Mouse (Mus musculus) splenic B cell, adult 2 months (primary cell): Measurements from ENCODE around the gene St8sia2.
"Not testable (repeated sequence)": the region's sequence is repeated elsewhere in the genome, so short reads cannot be mapped to it uniquely, and the experiment has no call there.

Experiments
- DNase-seq: peaks from one replicate; pipeline ENCODE4 v3.0.0-alpha.2; 2011; ENCODE audit warnings: low read depth, low spot score
- H3K27me3 ChIP-seq: 2 replicates; pipeline ENCODE4 v1.6.1; 2012; ENCODE audit warnings: mild to moderate bottlenecking, low read length, moderate library complexity, mixed read lengths; ENCODE audit not compliant: control insufficient read depth, poor library complexity, insufficient read depth, severe bottlenecking
- H3K36me3 ChIP-seq: 2 replicates; pipeline ENCODE4 v1.6.1; 2012; ENCODE audit warnings: mild to moderate bottlenecking, low read length, moderate library complexity, mixed read lengths; ENCODE audit not compliant: control insufficient read depth, poor library complexity, insufficient read depth, severe bottlenecking

The St8sia2 gene

DNA sequence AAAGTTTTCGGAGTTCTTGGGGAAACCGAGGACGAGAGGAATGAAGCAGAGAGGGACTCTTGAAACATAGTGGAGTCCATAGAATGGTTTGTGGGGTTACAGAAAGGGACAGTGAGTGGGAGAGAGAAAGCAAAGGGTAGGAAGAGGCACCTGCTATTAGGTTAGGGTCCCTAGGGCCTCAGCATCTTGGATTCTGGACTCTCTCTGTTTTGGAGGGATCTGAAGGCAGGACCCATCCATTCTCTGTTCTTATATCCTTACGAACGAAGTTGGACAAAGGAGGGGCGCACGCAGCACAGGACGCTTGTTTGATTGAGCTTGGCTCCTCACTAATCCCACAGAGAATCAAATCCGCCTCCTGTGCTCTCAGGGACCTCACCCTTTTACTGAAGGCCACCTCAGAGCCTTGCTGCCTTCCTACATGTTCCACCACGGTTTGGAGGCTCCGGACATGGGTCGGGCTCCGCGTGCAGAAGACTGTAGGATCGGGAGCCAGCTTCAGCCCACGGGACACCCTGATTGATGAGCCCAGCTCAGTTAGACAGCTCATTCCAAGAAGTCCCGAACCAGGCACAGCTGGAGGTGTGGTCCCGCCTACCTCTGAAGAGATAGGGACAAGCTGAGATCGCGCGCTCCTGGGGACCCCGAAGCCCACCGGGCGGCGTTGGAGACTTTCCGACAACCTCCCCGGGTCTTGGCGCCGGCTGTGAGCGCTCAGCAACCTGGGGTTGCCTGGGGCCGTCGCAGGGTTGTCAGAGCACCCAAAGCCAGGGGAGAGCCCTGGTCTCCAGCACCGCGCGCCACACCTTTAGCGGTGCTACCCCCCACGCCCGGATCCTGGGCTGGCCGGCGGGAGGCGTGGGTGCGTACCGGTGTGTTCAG lies 1.3 kb downstream of the St8sia2 start:
- no peak for DNase-seq
- Histone ChIP-seq H3K27me3 (no peaks in the 10 kb centered on the region), H3K36me3 (no peaks in the 10 kb centered on the region)

DNA sequence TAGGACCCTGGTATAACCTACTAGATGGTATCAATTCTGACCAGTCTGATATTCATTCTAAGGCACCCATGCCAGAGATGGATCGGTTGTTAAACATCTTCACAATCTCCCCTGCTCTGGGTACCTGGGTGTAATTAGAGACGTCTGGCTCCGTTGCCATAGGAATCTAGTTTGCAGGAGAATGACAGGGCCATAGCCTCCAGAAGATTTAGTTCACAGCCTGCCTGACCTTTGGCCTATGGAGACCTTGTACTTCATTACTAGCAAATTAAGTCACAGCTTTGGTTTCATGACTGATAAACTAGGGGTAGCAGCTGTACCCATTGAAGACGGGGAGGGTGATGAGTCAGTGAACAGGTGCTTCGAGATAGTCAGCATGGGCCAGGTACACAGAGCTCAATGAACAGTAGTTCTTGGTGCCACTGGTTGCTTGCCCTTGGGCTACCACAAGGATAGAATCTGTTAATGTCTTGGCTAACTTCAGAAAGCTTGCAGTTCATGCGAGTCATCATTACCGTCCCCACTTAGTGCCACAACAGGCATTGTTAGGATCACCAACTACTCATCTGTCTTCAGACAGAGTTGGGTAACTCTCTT lies 4.4 kb downstream of the St8sia2 start:
- no peak for DNase-seq
- H3K27me3 ChIP-seq, result no peaks in the 10 kb centered on the region
- no peaks in the 10 kb centered on the region for H3K36me3 ChIP-seq

DNA sequence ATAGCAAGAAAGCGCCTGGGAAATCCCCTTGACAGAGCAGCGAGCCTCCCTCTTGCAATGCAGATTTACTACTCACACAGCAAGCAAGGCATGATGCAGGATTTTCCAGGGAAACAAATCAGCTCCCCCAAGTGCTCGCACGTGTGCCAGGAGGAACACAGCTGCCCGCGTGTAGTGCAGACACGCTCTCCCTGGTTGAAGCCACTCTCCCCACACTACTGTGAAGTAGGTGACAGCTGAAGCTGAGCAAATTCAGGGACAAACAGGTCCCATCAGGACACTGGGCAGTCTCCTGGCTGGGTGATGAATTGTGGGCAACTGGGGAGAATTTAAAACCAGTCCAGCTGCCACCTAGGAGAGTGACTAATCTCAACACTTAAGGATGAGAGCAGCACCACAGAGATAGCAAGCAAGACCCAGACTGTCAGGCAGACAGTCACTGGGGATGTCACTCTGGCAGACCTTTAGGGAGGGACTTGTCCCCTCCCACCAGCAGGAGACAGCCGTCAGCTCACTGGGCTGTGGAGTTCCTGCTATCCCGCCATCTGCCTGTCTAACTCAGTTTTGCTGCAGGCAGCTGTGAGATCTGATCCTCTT lies 6.6 kb downstream of the St8sia2 start:
- no peak for DNase-seq
- Histone ChIP-seq H3K27me3 (no peaks in the 10 kb centered on the region), H3K36me3 (no peaks in the 10 kb centered on the region)

DNA sequence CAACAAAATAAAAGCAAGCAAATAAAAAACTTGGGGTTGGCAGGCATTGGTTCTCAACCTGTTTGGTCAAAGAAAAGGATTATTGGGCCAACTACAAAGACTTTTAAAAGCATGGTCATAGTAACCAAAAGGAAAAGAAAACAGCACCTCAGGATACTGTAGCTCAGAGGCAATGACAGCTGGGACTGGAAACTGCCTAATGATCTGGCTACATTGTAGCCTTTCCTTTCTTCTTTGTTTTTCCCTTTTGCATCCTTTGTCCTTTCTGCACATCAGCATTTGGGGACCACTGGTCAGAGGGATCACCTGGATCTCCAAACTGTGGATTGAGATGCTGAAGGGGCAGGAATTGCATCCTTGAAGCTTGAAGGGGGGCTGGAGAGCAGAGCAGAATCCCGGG lies 7.1 kb downstream of the St8sia2 start:
- Histone ChIP-seq H3K27me3 (no peaks in the 10 kb centered on the region), H3K36me3 (no peaks in the 10 kb centered on the region)
- no peak for DNase-seq

DNA sequence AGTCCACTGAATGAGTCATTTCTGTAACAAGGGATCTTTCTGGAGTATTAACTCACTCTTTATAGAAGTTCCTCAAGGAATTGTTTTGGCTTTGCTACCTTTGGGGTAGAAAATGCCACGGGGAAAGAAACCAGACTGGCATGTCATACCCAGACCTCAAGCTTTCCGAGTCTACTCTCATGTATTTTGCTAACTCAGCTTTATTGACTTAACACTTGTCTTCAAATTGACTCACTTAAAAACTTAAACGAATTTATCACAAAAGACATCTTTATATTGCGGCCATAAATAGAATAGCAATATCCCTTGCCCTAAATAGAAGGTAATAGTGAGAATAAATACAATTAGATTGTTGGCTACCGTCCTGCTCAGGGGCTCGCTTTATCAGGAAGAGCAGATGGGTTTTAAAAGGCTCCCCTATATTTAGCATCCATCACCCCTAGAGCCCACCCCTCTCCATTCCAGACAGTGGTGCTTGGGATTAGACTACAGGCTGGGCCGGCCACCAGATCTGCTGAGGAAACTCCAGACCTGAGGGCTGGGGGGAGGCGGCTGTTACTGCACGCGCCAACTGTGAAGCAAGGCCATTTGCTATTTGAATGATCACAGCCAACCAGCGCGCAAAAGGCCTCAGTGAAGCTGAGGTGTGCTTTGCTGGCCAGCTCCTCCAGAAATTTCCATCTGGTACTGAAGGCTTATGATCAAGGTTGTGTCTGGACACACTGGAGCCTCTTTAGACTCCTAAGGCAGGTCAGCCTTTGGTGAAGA lies 12.6 kb downstream of the St8sia2 start:
- DNase-seq, result no peak
- Histone ChIP-seq H3K36me3 (no peaks in the 10 kb centered on the region), H3K27me3 (no peaks in the 10 kb centered on the region)

DNA sequence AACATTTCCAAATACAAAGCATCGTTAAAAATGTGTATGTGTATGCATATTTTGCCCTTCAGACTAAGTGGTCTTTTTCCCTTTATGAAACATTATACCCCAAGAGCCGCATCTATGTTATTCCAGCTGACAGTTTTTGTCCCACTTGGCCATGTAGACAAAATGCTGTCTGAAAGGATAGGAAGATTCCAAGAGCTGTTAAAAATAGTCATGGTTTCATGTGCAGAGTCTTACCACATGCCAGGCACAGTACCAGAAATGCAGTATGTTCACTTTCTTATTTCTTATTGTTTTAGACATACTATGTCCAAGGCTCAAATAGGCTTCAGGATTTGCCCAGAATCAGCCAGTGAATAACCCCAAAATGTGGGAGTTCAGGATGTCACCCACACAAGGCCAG lies 24.1 kb downstream of the St8sia2 start:
- no peak for DNase-seq
- H3K27me3 ChIP-seq, result no peaks in the 10 kb centered on the region
- H3K36me3 ChIP-seq, result no peaks in the 10 kb centered on the region

DNA sequence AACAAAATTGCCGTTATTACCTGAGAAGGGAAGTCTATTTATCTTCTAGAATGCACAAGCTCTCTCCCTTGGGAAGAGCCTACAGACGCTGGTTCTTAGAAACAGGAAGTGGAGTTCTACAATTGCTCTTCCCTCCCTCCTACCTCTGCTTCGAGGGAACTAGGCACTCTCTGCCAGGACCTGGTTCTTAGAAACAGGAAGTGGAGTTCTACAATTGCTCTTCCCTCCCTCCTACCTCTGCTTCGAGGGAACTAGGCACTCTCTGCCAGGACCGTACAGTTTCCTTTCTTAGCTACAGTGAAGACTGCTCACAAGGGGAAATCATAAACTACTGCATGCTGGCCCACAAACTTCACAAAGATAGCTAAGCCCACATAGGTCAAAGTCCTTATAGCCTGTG lies 41.3 kb downstream of the St8sia2 start:
- not testable (repeated sequence) for DNase-seq, H3K36me3 ChIP-seq, H3K27me3 ChIP-seq

DNA sequence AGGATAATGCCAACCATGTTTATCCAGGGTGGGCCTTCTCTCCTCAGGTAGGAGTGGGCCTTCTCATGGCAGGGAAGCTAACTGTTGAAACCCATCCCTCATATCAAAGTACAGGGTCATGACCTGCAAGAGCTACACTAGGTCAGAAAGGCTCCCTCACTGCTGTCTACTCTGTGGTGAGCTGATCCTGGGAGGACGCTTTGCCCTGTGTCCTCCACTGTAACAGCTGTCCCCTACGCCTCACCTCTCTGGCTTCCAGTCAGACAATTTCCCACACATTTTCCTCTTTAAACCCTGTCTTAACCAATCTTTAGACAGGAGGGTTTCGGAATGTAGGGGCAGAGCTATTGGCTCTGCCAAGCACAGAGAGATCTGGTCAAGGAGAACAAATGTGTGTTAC lies 48.3 kb downstream of the St8sia2 start:
- DNase-seq, result no peak

DNA sequence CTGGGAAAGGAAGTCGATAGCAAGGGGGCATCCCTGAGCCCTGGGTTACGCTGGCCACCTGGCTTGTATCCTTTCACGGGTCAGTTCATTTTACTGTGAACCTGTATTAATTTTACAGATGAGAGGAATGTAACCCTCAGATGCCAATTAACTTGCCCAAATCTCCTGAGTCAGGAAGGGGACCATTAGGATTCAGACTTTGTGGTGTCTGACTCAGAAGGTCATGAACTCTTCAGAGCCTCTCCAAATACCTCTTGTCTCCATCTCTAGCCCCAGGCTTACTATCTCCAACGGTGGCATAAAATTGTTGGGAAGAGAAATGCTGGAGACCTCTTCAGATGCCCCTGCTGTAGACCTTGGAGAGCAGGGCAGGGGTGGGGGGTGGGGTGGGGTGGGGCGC lies 51.1 kb downstream of the St8sia2 start:
- no peak for DNase-seq
- Histone ChIP-seq H3K36me3 (no peaks in the 10 kb centered on the region), H3K27me3 (no peaks in the 10 kb centered on the region)

More for the DNA sequence above, 48.3 kb downstream of the St8sia2 start:
- H3K27me3 ChIP-seq, result no peaks in the 10 kb centered on the region
- no peaks in the 10 kb centered on the region for H3K36me3 ChIP-seq

DNA sequence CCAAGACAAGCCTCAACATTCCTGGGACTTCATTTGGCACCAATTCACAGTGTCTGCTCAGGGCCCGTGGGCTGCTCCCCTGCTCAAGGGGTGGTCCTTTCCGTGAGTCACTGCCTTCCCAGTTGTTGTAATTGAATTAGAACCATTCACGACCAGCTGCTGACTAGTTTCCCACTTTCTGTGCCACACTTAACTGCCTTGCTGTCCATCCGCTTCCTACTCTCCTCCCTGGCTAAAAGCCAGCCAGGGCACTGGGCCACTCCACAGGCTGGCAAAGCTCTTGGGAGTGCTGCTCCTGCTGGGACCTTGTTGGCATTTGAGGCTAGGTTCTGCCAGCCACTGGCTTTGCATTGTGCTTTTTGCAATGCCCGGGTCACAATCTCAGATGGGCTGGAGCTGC lies 59.0 kb downstream of the St8sia2 start:
- no peak for DNase-seq
- H3K36me3 ChIP-seq, result no peaks in the 10 kb centered on the region
- no peaks in the 10 kb centered on the region for H3K27me3 ChIP-seq

DNA sequence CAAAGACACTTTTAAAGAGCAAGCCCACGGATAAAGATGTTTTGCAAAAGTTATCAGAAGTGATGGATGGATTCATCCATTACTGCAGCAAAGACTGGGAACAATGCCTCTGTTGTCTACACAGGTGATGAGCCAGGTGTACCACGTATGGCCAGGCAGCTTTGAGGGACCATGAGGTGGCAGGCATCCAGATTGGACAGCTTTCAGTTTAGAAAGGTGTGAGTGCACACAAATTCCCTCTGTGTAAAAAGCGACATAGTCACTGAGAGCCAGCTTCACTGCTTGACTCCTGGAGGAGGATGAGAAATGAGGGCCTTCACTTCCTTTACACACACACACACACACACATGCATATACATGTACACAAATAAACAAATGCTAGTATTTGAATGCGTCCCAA lies 60.4 kb downstream of the St8sia2 start:
- H3K27me3 ChIP-seq, result no peaks in the 10 kb centered on the region
- no peak for DNase-seq
- no peaks in the 10 kb centered on the region for H3K36me3 ChIP-seq

DNA sequence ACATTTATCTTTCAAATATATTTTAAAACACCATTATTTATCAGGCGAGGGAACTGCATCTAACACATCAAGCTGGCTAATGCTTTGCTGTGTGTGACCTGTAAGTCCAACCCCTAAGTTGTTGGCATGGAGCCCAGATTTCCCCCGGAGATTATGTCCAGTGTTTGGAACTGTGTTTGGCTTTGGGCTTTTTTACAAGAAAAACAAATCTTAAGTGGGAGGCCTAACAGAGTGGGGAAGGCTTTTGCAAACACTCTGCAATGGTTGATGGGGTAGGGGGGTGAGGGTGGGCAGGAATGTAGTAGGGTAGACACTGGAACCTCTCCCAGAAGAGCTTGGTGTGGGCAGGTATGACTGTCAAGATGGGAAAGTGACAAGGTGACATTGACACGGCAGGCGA lies 71.8 kb downstream of the St8sia2 start:
- Histone ChIP-seq H3K36me3 (no peaks in the 10 kb centered on the region), H3K27me3 (no peaks in the 10 kb centered on the region)
- DNase-seq, result no peak

DNA sequence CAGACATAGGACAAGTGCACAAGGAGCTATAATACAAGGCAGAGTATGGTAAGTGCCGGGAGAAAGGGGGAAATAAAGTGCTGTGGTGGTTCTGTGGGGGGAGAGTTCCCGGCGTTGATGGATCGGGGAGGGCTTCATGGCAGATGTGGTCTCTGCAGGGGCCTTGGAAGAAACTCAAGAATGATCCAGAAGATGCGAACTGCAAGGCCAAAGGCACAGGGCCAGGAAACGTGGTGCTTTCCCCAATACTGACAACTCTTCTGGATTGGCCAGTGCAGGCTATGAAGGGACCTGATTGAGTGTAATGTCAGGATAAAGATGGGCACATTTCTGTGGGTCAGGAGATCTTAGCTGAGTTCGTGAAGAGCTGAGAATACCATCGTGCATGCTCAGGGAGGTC lies 74.3 kb downstream of the St8sia2 start:
- DNase-seq, result no peak
- Histone ChIP-seq H3K27me3 (no peaks in the 10 kb centered on the region), H3K36me3 (no peaks in the 10 kb centered on the region)

DNA sequence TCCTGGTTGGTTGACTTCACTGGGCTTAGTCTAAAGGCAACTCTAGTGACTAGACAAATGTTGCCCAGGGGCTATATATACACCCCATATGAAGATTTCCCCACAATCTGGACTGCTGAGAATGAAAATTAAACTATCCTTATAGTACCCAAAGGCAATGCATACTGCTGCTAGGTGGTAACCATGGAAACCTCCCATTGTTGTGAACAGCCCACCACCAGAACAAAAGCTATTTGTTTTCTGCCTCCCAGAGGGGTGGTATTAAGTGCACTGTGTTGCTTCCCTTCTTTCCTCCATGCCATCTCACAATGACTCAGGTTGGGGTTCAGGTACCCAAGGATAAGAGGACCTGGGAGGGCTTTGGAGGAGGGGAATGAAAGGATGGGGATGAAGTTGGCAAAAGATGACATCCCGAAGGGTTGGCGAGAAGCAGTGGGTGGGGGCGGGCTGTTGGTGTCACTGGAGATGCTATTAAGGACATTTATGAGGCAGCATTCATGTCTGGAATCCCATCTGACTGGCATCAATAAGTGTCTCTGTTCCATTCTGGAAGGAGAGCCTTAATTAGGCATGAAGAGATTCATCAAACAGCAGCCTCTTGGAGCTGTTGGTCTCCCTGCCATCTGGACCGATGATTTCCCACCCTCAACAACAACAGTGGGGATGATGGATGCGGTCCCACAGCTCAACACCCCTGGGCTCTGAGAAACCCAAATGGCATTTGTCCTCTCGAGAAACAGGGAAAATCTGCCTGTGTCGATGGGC lies 75.3 kb downstream of the St8sia2 start:
- H3K27me3 ChIP-seq, result no peaks in the 10 kb centered on the region
- no peak for DNase-seq

More for the DNA sequence above, 75.3 kb downstream of the St8sia2 start:
- no peaks in the 10 kb centered on the region for H3K36me3 ChIP-seq
